Mouse (Mus musculus) lung, adult 2 months (tissue): ENCODE results near the gene Pmch. TPM values are rescaled to one million over a fixed set of nuclear protein-coding genes. Genes with fewer than 3 reads are reported as not detected.

Experiments used
- DNase-seq: peaks from one replicate; pipeline ENCODE4 v3.0.0; 2022
- H3K4me1 ChIP-seq: fragments of 200-500 bp; 2 replicates; pipeline ENCODE4 v1.6.1; 2011; ENCODE audit warnings: low read length; ENCODE audit not compliant: control insufficient read depth, insufficient read depth
- H3K4me3 ChIP-seq: fragments of 200-500 bp; replicated peaks from 2 replicates; pipeline ENCODE3; 2011; ENCODE audit warnings: low read depth, mild to moderate bottlenecking, control low read depth, low read length; ENCODE audit errors: extremely low read depth
- CTCF ChIP-seq: fragments of 200-500 bp; IDR thresholded peaks from 2 replicates; pipeline ENCODE4 v1.5.1; 2011; ENCODE audit warnings: mild to moderate bottlenecking, low read length, control low read depth; ENCODE audit not compliant: insufficient read depth
- POLR2A ChIP-seq: fragments of 200-500 bp; IDR thresholded peaks from 2 replicates; pipeline ENCODE4 v1.6.1; 2011; ENCODE audit warnings: low read depth, mild to moderate bottlenecking, control low read depth, low read length, borderline replicate concordance; ENCODE audit errors: extremely low read depth
- WGBS: fragments of 180-500 bp; shearing (Covaris S2); methylation state at CpG from one replicate; pipeline ENCODE4 v1.1.7; 2018; 5-methylcytosine and 5-hydroxymethylcytosine counted together
- polyA plus RNA-seq: library from polyadenylated mRNA; depleted of rRNA; stranded (reverse); fragments of >200 nt; gene quantifications from 2 replicates; pipeline ENCODE4 v1.2.3, GENCODE M21; 2012; rRNA removed

The Pmch gene
- polyA plus RNA-seq, 1 experiment, result not detected

- no peak overlapping the region for H3K4me3 ChIP-seq
- DNase-seq, result no peak
- WGBS, result 78% methylated on average over 2 of the region's 2 CpGs
- no peaks in the 10 kb centered on the region for H3K4me1 ChIP-seq
- TF ChIP-seq POLR2A (no peak), CTCF (no peak)
These were observed 22.4 kb downstream of the Pmch start for GRCm38 (mm10) chr10:88113290-88113689.

GRCm38 (mm10) chr10:88119721-88120120, 28.8 kb downstream of the Pmch start:
- DNase-seq, result no peak

GRCm38 (mm10) chr10:88135630-88136029, 44.8 kb downstream of the Pmch start:
- Histone ChIP-seq H3K4me1 (no peaks in the 10 kb centered on the region), H3K4me3 (no peak overlapping the region)
- no peak for DNase-seq
- 96% methylated on average over 16 of the region's 16 CpGs for WGBS
- no peak for TF ChIP-seq POLR2A
- no peak for TF ChIP-seq CTCF

More at GRCm38 (mm10) chr10:88119721-88120120, 28.8 kb downstream of the Pmch start:
- TF ChIP-seq POLR2A (no peak), CTCF (no peak)
- Histone ChIP-seq H3K4me1 (no peaks in the 10 kb centered on the region), H3K4me3 (no peak overlapping the region)

Other genes starting within 250 kb of the Pmch start
- gene Igf1, start 232.8 kb upstream of the Pmch start, polyA plus RNA-seq, result 23.6 and 25.7 TPM in 2 replicates
- gene Parpbp, start 55.9 kb downstream of the Pmch start, polyA plus RNA-seq, result 0.24 and 0.25 TPM in 2 replicates
- 2.3 and 3.6 TPM in 2 replicates for gene Nup37, start 55.9 kb downstream of the Pmch start, polyA plus RNA-seq
- 9.3 and 14.4 TPM in 2 replicates for gene Washc3, start 110.0 kb downstream of the Pmch start, polyA plus RNA-seq